In the genomic region with DNA sequence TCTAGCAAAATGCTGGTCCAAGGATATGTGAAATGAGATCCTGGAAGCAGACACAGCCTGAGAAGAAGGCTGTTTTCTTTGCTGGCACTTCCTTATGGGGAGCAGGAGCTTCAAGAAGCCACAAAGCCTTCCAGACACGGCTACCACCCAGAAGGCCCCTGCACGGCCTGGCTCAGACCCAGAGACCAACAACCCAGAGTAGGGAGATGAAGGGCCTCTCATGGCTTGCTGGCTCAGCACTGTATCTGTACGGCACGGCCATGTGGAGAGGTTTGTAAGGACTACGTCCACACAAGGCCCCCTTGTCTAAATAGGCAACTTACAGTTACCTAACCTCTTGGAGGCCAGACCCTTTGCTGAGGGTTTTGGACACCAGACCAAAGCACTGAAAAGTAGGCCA, we compare ENCODE assay signal across 27 mouse cellular contexts. TPM values are rescaled to one million over a fixed set of nuclear protein-coding genes. Genes with fewer than 3 reads are reported as not detected.
DNase-seq lines count a peak whose midpoint lies in the region; ATAC-seq and TF ChIP-seq lines count a peak whose summit lies in the region.
"Had no signal": no experiment of that assay in that cellular context is flagged by ENCODE, and none has a peak within 500 bp of the region (broad histone marks: within the 10 kb centered on the region; RNA-seq: fewer than 3 reads in every experiment).

No protein-coding gene starts in this region.

- TF ChIP-seq EP300 in lung, postnatal 0 days (IDR thresholded peaks at IDR 0.05) = no peak

- no peak for TF ChIP-seq CTCF in lung, postnatal 0 days (IDR thresholded peaks at IDR 0.05)

- no peak for ATAC-seq in heart, embryonic 13.5 days (ENCODE audit: extremely low read depth, insufficient number of reproducible peaks, low FRiP score, low TSS enrichment)
- ATAC-seq in lung, postnatal 0 days = no peak
- peak; percentile 77; the same call in 1 of the 2 replicates for ATAC-seq in embryonic facial prominence, embryonic 14.5 days (ENCODE audit: low read depth)
- peak; percentile 80; the same call in 1 of the 2 replicates for ATAC-seq in embryonic facial prominence, embryonic 15.5 days (ENCODE audit: insufficient number of reproducible peaks, low FRiP score, low TSS enrichment, low read depth)
- ATAC-seq: forebrain, embryonic 14.5 days; inflammation-experienced regulatory T-cells, adult 6 months; midbrain, embryonic 15.5 days had no signal

- no peak for DNase-seq in heart, adult 11 months
- no peak for DNase-seq in lung, postnatal 0 days (ENCODE audit: low spot score)
- no peak for DNase-seq in lung, adult 18-20 months
- DNase-seq in embryonic facial prominence, embryonic 14.5 days (ENCODE audit: low spot score) = peak; percentile 72
- DNase-seq in left cerebral cortex, adult 18-20 months (ENCODE audit: low spot score in 2 of 2) = no peak
- DNase-seq: adrenal gland, postnatal 25 days; B cell, adult 2 months; cerebellum, adult 11-12 months; cerebellum, postnatal 10 days; heart, postnatal 14 days; kidney, adult 11 months; kidney, postnatal 36 days; right cerebral cortex, adult 18-20 months; spleen, adult 18-20 months; thymus, adult 2 months; thymus, postnatal 4 days had no signal

- H3K27ac ChIP-seq in heart, embryonic 13.5 days (replicated peaks) = 0 out of 2 replicates have a peak overlapping the region, but pooled peaks have one; percentile 20
- H3K27ac ChIP-seq in lung, postnatal 0 days (ENCODE audit: low read length) = 0 out of 2 replicates have a peak overlapping the region, but pooled peaks have one; percentile 20
- H3K27ac ChIP-seq in embryonic facial prominence, embryonic 14.5 days (replicated peaks; ENCODE audit: low read depth, low read length) = peak overlapping the region; percentile 13; the same call in 1 of the 2 replicates
- H3K27ac ChIP-seq in embryonic facial prominence, embryonic 15.5 days (replicated peaks) = peak overlapping the region; percentile 35
- H3K27ac ChIP-seq: heart, embryonic 10.5 days; hindbrain, embryonic 10.5 days; hindbrain, embryonic 15.5 days; kidney, embryonic 15.5 days; layer of hippocampus, adult 2 months; liver, embryonic 15.5 days; midbrain, embryonic 15.5 days had no signal

- no peak overlapping the region for H3K4me3 ChIP-seq in heart, embryonic 13.5 days
- no peak overlapping the region for H3K4me3 ChIP-seq in lung, postnatal 0 days (ENCODE audit: low read depth, low read length)
- no peak overlapping the region for H3K4me3 ChIP-seq in embryonic facial prominence, embryonic 14.5 days (ENCODE audit: low read depth, low read length)
- H3K4me3 ChIP-seq in embryonic facial prominence, embryonic 15.5 days (replicated peaks) = no peak overlapping the region
- H3K4me3 ChIP-seq: heart, embryonic 10.5 days; hindbrain, embryonic 10.5 days; hindbrain, embryonic 15.5 days; kidney, embryonic 15.5 days; layer of hippocampus, adult 2 months; liver, embryonic 15.5 days; midbrain, embryonic 15.5 days had no signal

- H3K4me1 ChIP-seq in heart, embryonic 13.5 days = peaks cover 80% of the 10 kb centered on the region
- peaks cover 15% of the 10 kb centered on the region for H3K4me1 ChIP-seq in lung, postnatal 0 days (ENCODE audit: insufficient read depth, low read depth, low read length)
- peaks cover 18% of the 10 kb centered on the region for H3K4me1 ChIP-seq in embryonic facial prominence, embryonic 14.5 days (ENCODE audit: control insufficient read depth, insufficient read depth, low read length)
- H3K4me1 ChIP-seq in embryonic facial prominence, embryonic 15.5 days = peaks cover 36% of the 10 kb centered on the region
- H3K4me1 ChIP-seq: hindbrain, embryonic 15.5 days; liver, embryonic 15.5 days; midbrain, embryonic 15.5 days had no signal

- no peak overlapping the region for H3K9ac ChIP-seq in heart, embryonic 13.5 days
- no peak overlapping the region for H3K9ac ChIP-seq in lung, postnatal 0 days (replicated peaks; ENCODE audit: low read depth)
- H3K9ac ChIP-seq in embryonic facial prominence, embryonic 14.5 days (ENCODE audit: low read depth, low read length) = no peak overlapping the region
- no peak overlapping the region for H3K9ac ChIP-seq in embryonic facial prominence, embryonic 15.5 days
- H3K9ac ChIP-seq: hindbrain, embryonic 15.5 days; kidney, embryonic 15.5 days; liver, embryonic 15.5 days; midbrain, embryonic 15.5 days had no signal

- peaks cover 42% of the 10 kb centered on the region for H3K36me3 ChIP-seq in heart, embryonic 13.5 days
- no peaks in the 10 kb centered on the region for H3K36me3 ChIP-seq in lung, postnatal 0 days (ENCODE audit: insufficient read depth, low read length)
- H3K36me3 ChIP-seq in embryonic facial prominence, embryonic 14.5 days (ENCODE audit: control insufficient read depth, insufficient read depth, low read length) = peaks cover 35% of the 10 kb centered on the region
- H3K36me3 ChIP-seq in embryonic facial prominence, embryonic 15.5 days = peaks cover 25% of the 10 kb centered on the region
- H3K36me3 ChIP-seq: liver, embryonic 15.5 days had no signal

- WGBS in heart, embryonic 13.5 days = 56% methylated on average over 5 of the region's 5 CpGs
- 40% methylated on average over 5 of the region's 5 CpGs for WGBS in lung, postnatal 0 days
- 59% methylated on average over 5 of the region's 5 CpGs for WGBS in embryonic facial prominence, embryonic 14.5 days
- WGBS in embryonic facial prominence, embryonic 15.5 days = 51% methylated on average over 5 of the region's 5 CpGs

- H3K27me3 ChIP-seq in heart, embryonic 13.5 days (replicated peaks) = no peaks in the 10 kb centered on the region
- no peaks in the 10 kb centered on the region for H3K27me3 ChIP-seq in lung, postnatal 0 days (replicated peaks; ENCODE audit: insufficient read depth, low read length)
- H3K27me3 ChIP-seq in embryonic facial prominence, embryonic 14.5 days (replicated peaks; ENCODE audit: control insufficient read depth, insufficient read depth, low read length) = no peaks in the 10 kb centered on the region
- no peaks in the 10 kb centered on the region for H3K27me3 ChIP-seq in embryonic facial prominence, embryonic 15.5 days
- H3K27me3 ChIP-seq: hindbrain, embryonic 15.5 days; kidney, embryonic 15.5 days; liver, embryonic 15.5 days; midbrain, embryonic 15.5 days had no signal

- H3K9me3 ChIP-seq in heart, embryonic 13.5 days = no peaks in the 10 kb centered on the region
- no peaks in the 10 kb centered on the region for H3K9me3 ChIP-seq in lung, postnatal 0 days (ENCODE audit: low read length)
- H3K9me3 ChIP-seq in embryonic facial prominence, embryonic 14.5 days (ENCODE audit: control insufficient read depth, low read length) = no peaks in the 10 kb centered on the region
- no peaks in the 10 kb centered on the region for H3K9me3 ChIP-seq in embryonic facial prominence, embryonic 15.5 days (replicated peaks)
- H3K9me3 ChIP-seq: heart, embryonic 10.5 days; hindbrain, embryonic 10.5 days; hindbrain, embryonic 15.5 days; kidney, embryonic 15.5 days; liver, embryonic 15.5 days; midbrain, embryonic 15.5 days had no signal

- no peak overlapping the region for H3K4me2 ChIP-seq in heart, embryonic 13.5 days
- no peak overlapping the region for H3K4me2 ChIP-seq in lung, postnatal 0 days (replicated peaks; ENCODE audit: low read depth, low read length)
- no peak overlapping the region for H3K4me2 ChIP-seq in embryonic facial prominence, embryonic 14.5 days (ENCODE audit: low read depth, low read length)
- no peak overlapping the region for H3K4me2 ChIP-seq in embryonic facial prominence, embryonic 15.5 days (replicated peaks)
- H3K4me2 ChIP-seq: hindbrain, embryonic 15.5 days; kidney, embryonic 15.5 days; liver, embryonic 15.5 days; midbrain, embryonic 15.5 days had no signal

RNA-seq across cellular contexts. Expression of a gene that starts 45.1 kb away (rescaled TPM):
- polyA plus RNA-seq in heart, embryonic 13.5 days (2015; fragmentation: Nextera tagmentation; extraction: Ambion mirVana) = 15.3 and 15.7 TPM in 2 replicates
- polyA plus RNA-seq in lung, postnatal 0 days (2015; fragmentation: Nextera tagmentation; extraction: Ambion mirVana) = 12.9 and 14.3 TPM in 2 replicates
- 48.4 and 49.1 TPM in 2 replicates for polyA plus RNA-seq in embryonic facial prominence, embryonic 14.5 days (2014; fragmentation: Nextera tagmentation; extraction: Ambion mirVana)
- 34.2 and 38.9 TPM in 2 replicates for polyA plus RNA-seq in embryonic facial prominence, embryonic 15.5 days (2015; fragmentation: Nextera tagmentation; extraction: Ambion mirVana)
- 10 to 100 TPM; 18.3 to 19.8 TPM for total RNA-seq in left cerebral cortex, adult 18-20 months (2021)

Comparison
In these comparisons a context has a peak if more than half of its experiments do, and no peak if none do; other contexts are left out.
1. ATAC-seq: peak in embryonic facial prominence, embryonic 14.5 days (single experiment) and embryonic facial prominence, embryonic 15.5 days (single experiment); none in heart, embryonic 13.5 days (single experiment) and lung, postnatal 0 days (single experiment).
2. Peak in every context shown above with its lines, with median percentiles within 50 percentile points of each other: H3K27ac ChIP-seq.